Mouse (Mus musculus) kidney, adult 11 months (tissue): ENCODE data around the gene Kat2a.

ENCODE experiments used
- DNase-seq: peaks from one replicate; pipeline ENCODE4 v3.0.0; 2022

Kat2a gene

GRCm38 (mm10) chr11:100711783-100712615 is at the start of gene Kat2a:
Gene Kat2a (minus strand): TSS chr11:100712465.
- DNase-seq = peak; percentile 78

- DNase-seq = peak; percentile 84
Measured at GRCm38 (mm10) chr11:100761547-100762045, 49.3 kb upstream of the Kat2a start.

- DNase-seq = peak; percentile 47
Measured at GRCm38 (mm10) chr11:100759611-100760233, 47.5 kb upstream of the Kat2a start, which contains the start of gene Kcnh4. Gene Kcnh4 (minus strand): TSS chr11:100759942.

GRCm38 (mm10) chr11:100758707-100759610 is 46.7 kb upstream of the Kat2a start:
- no peak for DNase-seq

GRCm38 (mm10) chr11:100757566-100757965 is 45.3 kb upstream of the Kat2a start:
- DNase-seq = no peak

- no peak for DNase-seq
Measured at GRCm38 (mm10) chr11:100756476-100756875, 44.2 kb upstream of the Kat2a start.

- no peak for DNase-seq
Measured at GRCm38 (mm10) chr11:100754693-100755057, 42.4 kb upstream of the Kat2a start.

GRCm38 (mm10) chr11:100754021-100754692 is 41.9 kb upstream of the Kat2a start:
- no peak for DNase-seq

- no peak for DNase-seq
Measured at GRCm38 (mm10) chr11:100752294-100752693, 40.0 kb upstream of the Kat2a start.

GRCm38 (mm10) chr11:100750127-100750526 is 37.9 kb upstream of the Kat2a start:
- no peak for DNase-seq

GRCm38 (mm10) chr11:100749469-100749868 is 37.2 kb upstream of the Kat2a start:
- DNase-seq = no peak

GRCm38 (mm10) chr11:100748620-100749019 is 36.4 kb upstream of the Kat2a start:
- no peak for DNase-seq

GRCm38 (mm10) chr11:100747114-100747513 is 34.8 kb upstream of the Kat2a start:
- DNase-seq = no peak

- no peak for DNase-seq
Measured at GRCm38 (mm10) chr11:100746546-100746945, 34.3 kb upstream of the Kat2a start.

GRCm38 (mm10) chr11:100745085-100745484 is 32.8 kb upstream of the Kat2a start:
- no peak for DNase-seq

- DNase-seq = peak; percentile 85
Measured at GRCm38 (mm10) chr11:100741348-100741747, 29.1 kb upstream of the Kat2a start.

GRCm38 (mm10) chr11:100738749-100739148 is 26.5 kb upstream of the Kat2a start:
- no peak for DNase-seq

- DNase-seq = peak; percentile 99
Measured at GRCm38 (mm10) chr11:100738066-100738604, 25.9 kb upstream of the Kat2a start, which contains the start of gene Rab5c. Gene Rab5c (minus strand): TSS chr11:100738215.

GRCm38 (mm10) chr11:100737105-100737733 is 25.0 kb upstream of the Kat2a start:
- peak; percentile 50 for DNase-seq

GRCm38 (mm10) chr11:100736746-100737080 is 24.4 kb upstream of the Kat2a start:
- DNase-seq = no peak

- DNase-seq = no peak
Measured at GRCm38 (mm10) chr11:100735954-100736745, 23.9 kb upstream of the Kat2a start.
